Mouse (Mus musculus): ENCODE measurements around the gene Btnl6. TPM values are rescaled to one million over a fixed set of nuclear protein-coding genes. Genes with fewer than 3 reads are reported as not detected.

The Btnl6 gene
- not detected in 2 replicates for polyA plus RNA-seq (2014; fragmentation: Nextera tagmentation; extraction: Ambion mirVana)

DNA sequence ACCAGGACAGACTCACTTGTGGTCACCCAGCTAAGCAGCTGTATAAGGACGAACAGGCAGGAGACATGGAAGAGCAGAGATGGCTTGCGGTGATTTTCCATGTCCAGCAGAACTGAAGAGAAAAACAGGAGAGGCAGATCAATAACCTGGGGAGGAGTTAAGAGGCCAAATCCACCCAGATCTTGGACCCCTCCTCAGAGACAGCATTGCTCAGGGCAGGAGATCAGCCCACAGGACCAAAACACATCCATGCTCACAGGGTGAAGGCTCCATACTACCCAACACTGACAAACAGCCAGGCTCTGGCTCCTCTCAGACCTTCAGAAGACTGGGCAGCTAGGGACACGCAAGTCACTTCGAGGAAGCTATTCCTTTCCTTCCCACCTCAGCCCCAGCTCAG is at the start of gene Btnl6:
Btnl6 (minus strand) TSS at position 101 of the 400 bp plus-strand sequence.
- 90% methylated on average over 4 of the region's 4 CpGs for WGBS
- Histone ChIP-seq H3K27me3 (ENCODE audit: control insufficient read depth, insufficient read depth, low read length) (no peaks in the 10 kb centered on the region), H3K9ac (ENCODE audit: low read length) (no peak within 1 kb of the TSS), H3K9me3 (ENCODE audit: control insufficient read depth, low read length) (no peaks in the 10 kb centered on the region), H3K4me3 (ENCODE audit: low read depth, low read length) (no peak within 1 kb of the TSS), H3K27ac (ENCODE audit: low read depth, low read length) (no peak within 1 kb of the TSS), H3K4me1 (replicated peaks; ENCODE audit: control insufficient read depth, insufficient read depth, low read length) (no peaks in the 10 kb centered on the region), H3K36me3 (ENCODE audit: control insufficient read depth, insufficient read depth, low read length) (no peaks in the 10 kb centered on the region), H3K4me2 (ENCODE audit: low read depth, low read length, severe bottlenecking) (no peak within 1 kb of the TSS)
- DNase-seq (ENCODE audit: low spot score) (no peak), ATAC-seq (replicated peaks; ENCODE audit: low FRiP score) (no peak)

DNA sequence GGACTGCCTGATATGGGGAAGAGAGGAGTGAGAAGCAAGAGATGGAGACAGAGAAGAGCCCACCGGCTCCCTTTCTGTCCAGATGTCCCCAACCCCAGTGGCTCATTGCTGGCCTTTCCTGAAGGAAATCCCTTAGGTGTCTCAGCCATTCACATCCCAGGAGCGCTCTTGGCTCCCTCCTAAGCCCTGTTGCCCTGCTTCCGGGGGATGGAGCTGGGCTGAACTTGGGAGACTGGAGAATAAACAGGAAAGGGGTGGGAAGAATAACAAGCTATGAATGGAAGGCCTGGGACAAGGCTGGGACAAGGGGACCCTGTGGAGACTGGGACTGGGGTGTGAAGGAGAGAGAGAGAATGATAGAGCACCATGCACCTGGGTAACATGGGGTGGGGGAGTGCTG is 47.6 kb upstream of the Btnl6 start:
- 54% methylated on average over 3 of the region's 3 CpGs for WGBS
- Histone ChIP-seq H3K9me3 (ENCODE audit: control insufficient read depth, low read length) (no peaks in the 10 kb centered on the region; the same call in 1 of the 2 replicates), H3K4me2 (ENCODE audit: low read depth, low read length, severe bottlenecking) (no peak overlapping the region), H3K4me3 (ENCODE audit: low read depth, low read length) (no peak overlapping the region), H3K36me3 (ENCODE audit: control insufficient read depth, insufficient read depth, low read length) (no peaks in the 10 kb centered on the region), H3K27ac (ENCODE audit: low read depth, low read length) (no peak overlapping the region), H3K4me1 (replicated peaks; ENCODE audit: control insufficient read depth, insufficient read depth, low read length) (no peaks in the 10 kb centered on the region), H3K9ac (ENCODE audit: low read length) (no peak overlapping the region), H3K27me3 (ENCODE audit: control insufficient read depth, insufficient read depth, low read length) (no peaks in the 10 kb centered on the region)
- ATAC-seq (replicated peaks; ENCODE audit: low FRiP score) = no peak
- DNase-seq (ENCODE audit: low spot score) = no peak

DNA sequence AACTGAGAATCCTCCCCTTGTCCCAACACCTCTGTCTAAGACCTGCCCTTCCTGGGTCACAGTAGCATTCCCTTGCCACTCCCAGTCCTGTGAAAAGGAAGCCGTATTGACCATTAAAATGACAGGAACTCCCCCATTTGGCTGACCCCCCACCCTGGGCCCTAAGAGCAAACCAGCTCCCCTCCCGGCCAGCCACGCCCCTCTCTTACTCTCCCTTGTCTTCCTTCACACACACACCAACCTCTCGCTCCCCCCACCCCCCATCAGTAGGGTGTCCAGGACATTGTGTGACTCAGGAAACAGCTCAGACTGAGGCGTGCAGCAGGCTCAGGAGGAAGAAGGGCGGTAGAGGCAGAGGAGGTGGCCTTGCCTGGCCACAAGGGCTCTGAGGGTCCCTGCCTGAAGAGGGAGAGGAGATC is 46.9 kb upstream of the Btnl6 start, which contains the start of gene Notch4:
Notch4 (plus strand) TSS at position 266 of the 419 bp plus-strand sequence.
- no peak for ATAC-seq (replicated peaks; ENCODE audit: low FRiP score)
- Histone ChIP-seq H3K27ac (ENCODE audit: low read depth, low read length) (no peak within 1 kb of the TSS), H3K9me3 (ENCODE audit: control insufficient read depth, low read length) (no peaks in the 10 kb centered on the region; the same call in 1 of the 2 replicates), H3K9ac (ENCODE audit: low read length) (no peak within 1 kb of the TSS), H3K4me1 (replicated peaks; ENCODE audit: control insufficient read depth, insufficient read depth, low read length) (no peaks in the 10 kb centered on the region), H3K36me3 (ENCODE audit: control insufficient read depth, insufficient read depth, low read length) (no peaks in the 10 kb centered on the region), H3K4me3 (ENCODE audit: low read depth, low read length) (no peak within 1 kb of the TSS), H3K27me3 (ENCODE audit: control insufficient read depth, insufficient read depth, low read length) (no peaks in the 10 kb centered on the region), H3K4me2 (ENCODE audit: low read depth, low read length, severe bottlenecking) (no peak within 1 kb of the TSS)
- WGBS = 15% methylated on average over 6 of the region's 6 CpGs
- no peak for DNase-seq (ENCODE audit: low spot score)

DNA sequence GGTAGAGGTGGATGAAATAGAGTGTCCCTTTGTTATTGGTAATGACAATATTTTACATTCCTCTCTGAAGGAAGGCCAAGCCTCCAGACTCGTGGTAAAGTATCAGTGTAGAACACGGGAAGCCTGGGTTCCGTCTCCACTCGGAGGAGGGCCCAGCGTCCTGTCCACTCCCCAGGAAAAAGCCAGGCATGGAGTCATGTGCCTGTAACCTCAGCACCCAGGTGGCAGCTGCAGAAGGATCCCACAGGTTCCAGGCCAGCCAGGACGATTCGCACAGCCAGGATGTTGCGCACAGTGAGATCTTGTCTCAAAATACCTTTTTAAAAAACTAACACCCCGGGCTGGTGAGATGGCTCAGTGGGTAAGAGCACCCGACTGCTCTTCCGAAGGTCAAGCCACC is 46.2 kb upstream of the Btnl6 start:
- H3K9me3 ChIP-seq (ENCODE audit: control insufficient read depth, low read length) = no peaks in the 10 kb centered on the region; the same call in 1 of the 2 replicates
- no peaks in the 10 kb centered on the region for H3K4me1 ChIP-seq (replicated peaks; ENCODE audit: control insufficient read depth, insufficient read depth, low read length)
- no peaks in the 10 kb centered on the region for H3K27me3 ChIP-seq (ENCODE audit: control insufficient read depth, insufficient read depth, low read length)
- ATAC-seq (replicated peaks; ENCODE audit: low FRiP score) (no peak), DNase-seq (ENCODE audit: low spot score) (no peak)
- no peak overlapping the region for H3K4me2 ChIP-seq (ENCODE audit: low read depth, low read length, severe bottlenecking)
- no peak overlapping the region for H3K9ac ChIP-seq (ENCODE audit: low read length)
- H3K4me3 ChIP-seq (ENCODE audit: low read depth, low read length) = no peak overlapping the region
- no peaks in the 10 kb centered on the region for H3K36me3 ChIP-seq (ENCODE audit: control insufficient read depth, insufficient read depth, low read length)
- WGBS = 80% methylated on average over 11 of the region's 11 CpGs
- H3K27ac ChIP-seq (ENCODE audit: low read depth, low read length) = no peak overlapping the region

DNA sequence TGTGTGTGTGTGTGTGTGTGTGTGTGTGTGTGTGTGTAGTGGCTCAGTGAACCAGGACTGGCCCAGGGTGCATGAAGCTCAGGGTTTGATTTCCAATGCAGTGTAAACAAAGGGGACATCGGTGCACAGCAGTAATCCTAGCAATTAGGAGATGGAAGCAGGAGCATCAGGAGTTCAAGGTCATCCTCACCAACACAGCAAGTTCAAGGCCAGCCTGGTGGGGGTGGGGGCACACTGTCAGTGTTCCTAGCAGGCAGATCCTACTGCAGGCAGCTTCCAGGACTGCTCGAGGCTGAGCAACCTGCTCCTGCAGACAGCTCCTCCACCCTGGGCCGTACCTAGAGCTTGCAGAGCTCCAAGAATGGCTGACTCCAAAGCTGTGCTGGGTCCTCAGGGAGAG is 45.4 kb upstream of the Btnl6 start:
- H3K4me2 ChIP-seq (ENCODE audit: low read depth, low read length, severe bottlenecking) = no peak overlapping the region
- no peaks in the 10 kb centered on the region for H3K4me1 ChIP-seq (replicated peaks; ENCODE audit: control insufficient read depth, insufficient read depth, low read length)
- no peak overlapping the region for H3K9ac ChIP-seq (ENCODE audit: low read length)
- 71% methylated on average over 3 of the region's 3 CpGs for WGBS
- H3K27ac ChIP-seq (ENCODE audit: low read depth, low read length) = no peak overlapping the region
- H3K27me3 ChIP-seq (ENCODE audit: control insufficient read depth, insufficient read depth, low read length) = no peaks in the 10 kb centered on the region
- H3K4me3 ChIP-seq (ENCODE audit: low read depth, low read length) = no peak overlapping the region
- H3K9me3 ChIP-seq (ENCODE audit: control insufficient read depth, low read length) = no peaks in the 10 kb centered on the region; the same call in 1 of the 2 replicates
- DNase-seq (ENCODE audit: low spot score) (no peak), ATAC-seq (replicated peaks; ENCODE audit: low FRiP score) (no peak)
- H3K36me3 ChIP-seq (ENCODE audit: control insufficient read depth, insufficient read depth, low read length) = no peaks in the 10 kb centered on the region

DNA sequence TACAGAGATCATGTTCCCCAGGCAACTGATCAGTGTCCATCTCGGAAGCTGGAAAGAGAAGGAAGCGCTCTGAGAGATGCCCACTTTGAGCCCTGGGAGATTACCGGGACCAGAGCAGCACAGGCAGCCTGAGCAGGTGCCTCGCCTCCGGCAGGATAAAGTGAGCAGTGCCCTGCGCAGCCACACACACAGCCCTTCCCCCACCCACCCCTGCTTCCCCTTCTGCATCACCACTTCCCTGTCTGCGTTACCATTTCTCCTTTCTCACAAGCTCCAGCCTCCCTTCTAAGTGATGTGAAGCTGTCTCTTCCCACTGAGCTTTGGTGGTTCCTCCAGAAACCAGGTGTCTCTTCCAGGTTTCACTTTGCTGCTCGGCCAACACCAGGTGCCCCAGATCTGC is 44.0 kb upstream of the Btnl6 start:
- Histone ChIP-seq H3K9ac (ENCODE audit: low read length) (no peak overlapping the region), H3K9me3 (ENCODE audit: control insufficient read depth, low read length) (no peaks in the 10 kb centered on the region; the same call in 1 of the 2 replicates), H3K27me3 (ENCODE audit: control insufficient read depth, insufficient read depth, low read length) (no peaks in the 10 kb centered on the region), H3K27ac (ENCODE audit: low read depth, low read length) (peak overlapping the region; percentile 18; the same call in 1 of the 2 replicates), H3K4me1 (replicated peaks; ENCODE audit: control insufficient read depth, insufficient read depth, low read length) (no peaks in the 10 kb centered on the region), H3K4me3 (ENCODE audit: low read depth, low read length) (no peak overlapping the region), H3K36me3 (ENCODE audit: control insufficient read depth, insufficient read depth, low read length) (no peaks in the 10 kb centered on the region), H3K4me2 (ENCODE audit: low read depth, low read length, severe bottlenecking) (no peak overlapping the region)
- WGBS = 39% methylated on average over 8 of the region's 8 CpGs
- DNase-seq (ENCODE audit: low spot score) (no peak), ATAC-seq (replicated peaks; ENCODE audit: low FRiP score) (no peak)

DNA sequence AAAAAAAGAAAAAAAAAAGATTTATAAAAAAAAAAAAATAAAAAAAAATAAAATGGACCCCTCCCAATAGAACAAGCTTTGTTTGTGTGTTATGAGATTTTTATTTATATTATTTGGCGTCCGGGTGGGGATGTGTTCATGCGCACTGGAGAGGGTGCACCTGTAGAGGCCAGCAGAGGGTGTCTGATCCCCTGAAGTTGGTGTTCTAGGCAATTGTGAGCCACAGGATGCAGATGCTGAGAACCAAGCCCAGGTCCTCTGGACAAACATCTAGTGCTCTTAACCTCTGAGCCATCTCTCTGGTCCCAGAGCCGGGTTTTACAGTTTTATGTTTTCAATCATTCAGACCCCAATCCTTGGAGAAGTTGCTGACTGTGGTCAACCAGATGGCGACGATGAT is 43.3 kb upstream of the Btnl6 start:
- H3K9me3 ChIP-seq (ENCODE audit: control insufficient read depth, low read length) = no peaks in the 10 kb centered on the region
- H3K27ac ChIP-seq (ENCODE audit: low read depth, low read length) = no peak overlapping the region
- no peak for DNase-seq (ENCODE audit: low spot score)
- H3K4me3 ChIP-seq (ENCODE audit: low read depth, low read length) = no peak overlapping the region
- no peak for ATAC-seq (replicated peaks; ENCODE audit: low FRiP score)
- H3K36me3 ChIP-seq (ENCODE audit: control insufficient read depth, insufficient read depth, low read length) = no peaks in the 10 kb centered on the region
- no peaks in the 10 kb centered on the region for H3K27me3 ChIP-seq (ENCODE audit: control insufficient read depth, insufficient read depth, low read length)
- H3K4me1 ChIP-seq (replicated peaks; ENCODE audit: control insufficient read depth, insufficient read depth, low read length) = no peaks in the 10 kb centered on the region
- 89% methylated on average over 6 of the region's 6 CpGs for WGBS
- H3K9ac ChIP-seq (ENCODE audit: low read length) = no peak overlapping the region
- no peak overlapping the region for H3K4me2 ChIP-seq (ENCODE audit: low read depth, low read length, severe bottlenecking)

DNA sequence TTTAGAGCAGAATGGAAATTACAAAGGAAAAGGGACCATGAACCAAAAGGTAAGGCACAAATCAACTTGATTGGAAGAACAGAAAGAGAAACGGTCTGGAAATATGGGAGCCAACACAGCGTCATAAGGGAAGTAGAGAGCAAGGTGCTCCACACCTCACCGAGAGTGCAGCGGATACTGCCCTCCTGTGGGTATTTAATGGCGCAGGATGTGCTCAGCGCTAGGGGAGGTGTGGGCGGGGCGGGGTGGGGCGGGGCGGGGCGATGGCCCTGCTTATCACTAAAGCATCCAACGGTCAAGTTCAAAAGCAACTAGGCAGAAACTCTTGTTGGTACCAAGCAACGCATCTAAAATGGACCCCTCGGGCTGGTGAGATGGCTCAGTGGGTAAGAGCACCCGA is 42.7 kb upstream of the Btnl6 start:
- no peaks in the 10 kb centered on the region for H3K4me1 ChIP-seq (replicated peaks; ENCODE audit: control insufficient read depth, insufficient read depth, low read length)
- H3K4me3 ChIP-seq (ENCODE audit: low read depth, low read length) = no peak overlapping the region
- DNase-seq (ENCODE audit: low spot score) (no peak), ATAC-seq (replicated peaks; ENCODE audit: low FRiP score) (no peak)
- no peaks in the 10 kb centered on the region for H3K27me3 ChIP-seq (ENCODE audit: control insufficient read depth, insufficient read depth, low read length)
- no peaks in the 10 kb centered on the region for H3K9me3 ChIP-seq (ENCODE audit: control insufficient read depth, low read length)
- no peak overlapping the region for H3K4me2 ChIP-seq (ENCODE audit: low read depth, low read length, severe bottlenecking)
- H3K36me3 ChIP-seq (ENCODE audit: control insufficient read depth, insufficient read depth, low read length) = no peaks in the 10 kb centered on the region
- no peak overlapping the region for H3K9ac ChIP-seq (ENCODE audit: low read length)
- 28% methylated on average over 15 of the region's 15 CpGs for WGBS
- no peak overlapping the region for H3K27ac ChIP-seq (ENCODE audit: low read depth, low read length)

DNA sequence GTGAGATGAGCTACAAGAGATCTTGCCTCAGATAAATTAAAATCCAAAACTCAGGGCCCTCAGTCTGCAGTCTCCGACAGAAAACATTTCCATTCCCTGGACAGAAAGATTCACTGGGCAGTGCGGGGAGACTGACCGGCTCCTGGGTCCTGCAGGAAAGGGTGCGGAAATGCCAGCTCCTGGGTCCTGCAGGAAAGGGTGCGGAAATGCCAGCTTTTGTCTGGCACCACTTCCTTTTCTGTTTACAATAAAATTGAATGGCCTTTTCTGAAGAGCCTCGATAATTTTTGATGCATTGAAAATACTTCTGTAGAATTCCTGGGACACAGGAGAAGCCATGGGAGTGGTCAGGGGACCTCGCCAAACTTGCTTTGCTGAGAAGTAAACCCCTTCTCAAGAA is 42.0 kb upstream of the Btnl6 start:
- Histone ChIP-seq H3K27ac (ENCODE audit: low read depth, low read length) (no peak overlapping the region), H3K4me3 (ENCODE audit: low read depth, low read length) (no peak overlapping the region), H3K4me2 (ENCODE audit: low read depth, low read length, severe bottlenecking) (no peak overlapping the region), H3K36me3 (ENCODE audit: control insufficient read depth, insufficient read depth, low read length) (no peaks in the 10 kb centered on the region), H3K27me3 (ENCODE audit: control insufficient read depth, insufficient read depth, low read length) (no peaks in the 10 kb centered on the region), H3K9me3 (ENCODE audit: control insufficient read depth, low read length) (no peaks in the 10 kb centered on the region), H3K9ac (ENCODE audit: low read length) (no peak overlapping the region), H3K4me1 (replicated peaks; ENCODE audit: control insufficient read depth, insufficient read depth, low read length) (no peaks in the 10 kb centered on the region)
- ATAC-seq (replicated peaks; ENCODE audit: low FRiP score) (no peak), DNase-seq (ENCODE audit: low spot score) (no peak)
- 88% methylated on average over 7 of the region's 7 CpGs for WGBS
